Mouse (Mus musculus) embryonic fibroblast, embryonic 13.5 days (primary cell): ENCODE measurements around the gene Dhrs11.

Source experiments
- CTCF ChIP-seq: IDR thresholded peaks from 2 replicates; pipeline ENCODE4 v1.5.1; 2011; ENCODE audit warnings: mild to moderate bottlenecking, control low read depth, low read length, moderate library complexity, borderline replicate concordance; ENCODE audit not compliant: insufficient read depth
- POLR2A ChIP-seq: IDR thresholded peaks from 2 replicates; pipeline ENCODE4 v1.6.1; 2011; ENCODE audit warnings: low read depth, mild to moderate bottlenecking, control low read depth, low read length, moderate library complexity

DNA sequence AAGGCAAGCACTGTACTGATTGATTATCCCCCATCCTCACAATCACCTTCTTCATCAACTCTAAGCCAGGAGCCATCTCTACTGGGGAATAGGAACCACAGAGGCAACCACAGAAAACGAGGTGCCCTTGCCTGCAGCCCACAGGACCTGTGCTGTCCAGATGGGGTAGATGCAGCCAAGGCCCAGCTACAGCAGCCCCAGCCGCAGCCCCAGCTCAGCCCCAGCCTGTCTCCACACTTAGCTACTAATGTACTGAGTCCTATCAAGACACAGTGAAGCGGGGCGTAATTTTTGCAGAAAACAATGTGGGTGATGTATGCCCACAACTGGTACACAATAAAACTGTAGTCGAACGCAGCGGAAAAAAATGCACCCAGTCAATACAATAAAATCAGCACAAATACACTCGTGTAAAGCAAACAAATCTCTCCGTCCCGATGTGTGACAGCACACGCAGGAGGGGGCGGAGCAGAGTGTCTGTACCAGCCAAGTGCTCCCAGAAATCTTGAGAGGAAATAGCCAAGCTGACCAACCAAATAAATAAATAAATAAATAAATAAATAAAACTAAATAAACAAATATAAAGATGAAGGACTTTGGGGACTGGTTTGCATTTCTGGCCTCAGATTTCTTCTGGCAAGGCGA, 53.8 kb downstream of the Dhrs11 start:
- TF ChIP-seq POLR2A (no peak), CTCF (no peak)
